Mouse (Mus musculus): ENCODE measurements around the gene Rgs3. TPM values are rescaled to one million over a fixed set of nuclear protein-coding genes. Genes with fewer than 3 reads are reported as not detected.

The Rgs3 gene
- total and polyA plus RNA-seq, 2 experiments = 9.6 to 13.0 TPM

DNA sequence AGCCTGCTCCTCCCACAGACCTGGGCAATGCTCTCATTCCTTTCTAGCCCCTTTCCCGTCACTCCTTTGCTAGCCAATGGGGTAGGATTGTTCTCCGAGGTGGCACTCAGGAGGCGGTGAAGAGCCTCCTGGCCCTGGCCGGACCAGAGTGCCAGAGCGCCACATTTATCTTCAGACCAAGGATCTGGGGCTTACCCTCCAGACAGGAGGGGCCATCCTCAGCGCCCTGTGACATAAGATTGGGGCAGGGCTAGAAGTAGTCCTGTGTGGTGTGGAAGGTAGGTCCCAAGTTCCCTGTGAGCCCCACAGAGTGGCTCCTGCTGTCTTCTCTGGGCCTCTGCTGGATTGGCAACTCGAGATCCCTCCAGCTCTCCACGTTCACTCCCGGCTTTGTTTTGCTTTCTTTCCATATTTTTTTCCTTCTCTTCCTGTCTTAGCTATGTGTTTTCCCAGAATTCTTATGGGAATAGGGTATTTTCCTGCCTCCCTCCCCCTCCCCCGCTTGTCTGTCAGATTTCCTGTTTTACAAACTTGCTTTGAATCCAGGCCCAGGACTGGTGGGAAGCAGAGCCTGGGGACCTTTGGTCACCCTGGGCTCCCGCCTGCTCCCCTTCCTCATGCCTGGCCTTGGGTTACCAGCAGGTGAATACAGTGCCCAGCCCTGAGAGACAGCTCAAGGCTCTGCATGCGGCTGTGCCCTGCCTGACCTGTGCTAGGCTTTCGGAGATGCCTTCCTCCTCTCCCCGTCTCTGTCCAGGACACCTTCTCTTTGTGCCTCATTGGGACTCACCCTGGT is 62.4 kb downstream of the Rgs3 start:
- no peak for DNase-seq (ENCODE audit: extremely low read depth, low read depth, low spot score)
- H3K27me3 ChIP-seq (ENCODE audit: control insufficient read depth, insufficient read depth, low read length) = no peaks in the 10 kb centered on the region
- TF ChIP-seq CTCF (IDR thresholded peaks at IDR 0.05; ENCODE audit: low read depth, low read length) = no peak
- TF ChIP-seq POLR2A (IDR thresholded peaks at IDR 0.05; ENCODE audit: extremely low read depth, insufficient read depth, low read length) = no peak
- H3K36me3 ChIP-seq (ENCODE audit: control insufficient read depth, insufficient read depth, low read length) = no peaks in the 10 kb centered on the region
- no peaks in the 10 kb centered on the region for H3K79me2 ChIP-seq (ENCODE audit: control insufficient read depth, insufficient read depth, low read length)
- H3K9ac ChIP-seq (ENCODE audit: low read depth, low read length) = peak overlapping the region; percentile 61
- WGBS = 78% methylated on average over 14 of the region's 14 CpGs
- peak overlapping the region; percentile 48 for H3K4me3 ChIP-seq (ENCODE audit: insufficient read depth, low read depth, low read length)
- 0 out of 2 replicates have a peak, but pooled peaks cover 2% of the 10 kb centered on the region for H3K4me1 ChIP-seq (ENCODE audit: control insufficient read depth, insufficient read depth, low read length)
- H3K27ac ChIP-seq (replicated peaks; ENCODE audit: insufficient read depth, low read depth, low read length) = peak overlapping the region; percentile 80

DNA sequence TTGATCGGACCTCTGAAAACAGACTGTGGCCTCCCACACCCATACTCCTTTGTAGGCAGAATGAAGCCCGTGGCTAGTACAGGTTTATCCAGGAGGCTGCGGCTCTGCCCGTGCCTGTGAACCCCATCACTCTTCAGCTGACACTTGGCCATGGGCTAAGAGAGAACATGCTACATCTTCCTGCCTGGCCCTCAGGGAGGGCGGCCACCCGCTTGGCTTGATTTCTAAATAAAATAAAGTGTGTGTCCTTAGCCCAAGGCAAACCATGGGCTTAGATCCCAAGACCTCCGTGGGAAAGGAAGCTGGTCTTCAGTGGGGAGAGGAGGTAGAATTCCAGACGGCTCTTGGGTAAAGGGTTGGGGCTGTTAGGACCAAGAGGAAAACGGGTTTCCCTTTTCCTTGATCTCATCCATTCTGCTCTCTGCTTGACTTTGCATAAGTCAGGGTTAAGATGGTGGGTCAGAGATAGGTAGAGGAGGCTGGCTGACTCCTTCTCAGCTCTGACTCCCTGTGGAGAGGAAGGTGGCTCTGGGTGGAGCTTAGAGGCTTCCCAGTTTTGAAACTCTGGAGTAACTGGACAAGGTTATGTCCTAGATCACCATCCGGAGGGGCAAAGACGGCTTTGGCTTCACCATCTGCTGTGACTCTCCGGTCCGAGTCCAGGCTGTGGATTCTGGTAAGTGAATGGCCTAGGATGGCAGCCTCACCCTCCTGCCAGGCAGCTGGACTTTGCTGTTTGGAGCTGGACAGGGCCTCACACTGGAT is 63.8 kb downstream of the Rgs3 start:
- TF ChIP-seq CTCF (IDR thresholded peaks at IDR 0.05; ENCODE audit: low read depth, low read length) (no peak), POLR2A (IDR thresholded peaks at IDR 0.05; ENCODE audit: extremely low read depth, insufficient read depth, low read length) (no peak)
- no peaks in the 10 kb centered on the region for H3K27me3 ChIP-seq (ENCODE audit: control insufficient read depth, insufficient read depth, low read length)
- DNase-seq (ENCODE audit: extremely low read depth, low read depth, low spot score) = no peak
- no peaks in the 10 kb centered on the region for H3K79me2 ChIP-seq (ENCODE audit: control insufficient read depth, insufficient read depth, low read length)
- 76% methylated on average over 13 of the region's 13 CpGs for WGBS
- H3K4me1 ChIP-seq (ENCODE audit: control insufficient read depth, insufficient read depth, low read length) = 0 out of 2 replicates have a peak, but pooled peaks cover 6% of the 10 kb centered on the region
- no peak overlapping the region for H3K4me3 ChIP-seq (ENCODE audit: insufficient read depth, low read depth, low read length)
- no peaks in the 10 kb centered on the region for H3K36me3 ChIP-seq (ENCODE audit: control insufficient read depth, insufficient read depth, low read length)
- no peak overlapping the region for H3K9ac ChIP-seq (ENCODE audit: low read depth, low read length)
- H3K27ac ChIP-seq (replicated peaks; ENCODE audit: insufficient read depth, low read depth, low read length) = no peak overlapping the region

DNA sequence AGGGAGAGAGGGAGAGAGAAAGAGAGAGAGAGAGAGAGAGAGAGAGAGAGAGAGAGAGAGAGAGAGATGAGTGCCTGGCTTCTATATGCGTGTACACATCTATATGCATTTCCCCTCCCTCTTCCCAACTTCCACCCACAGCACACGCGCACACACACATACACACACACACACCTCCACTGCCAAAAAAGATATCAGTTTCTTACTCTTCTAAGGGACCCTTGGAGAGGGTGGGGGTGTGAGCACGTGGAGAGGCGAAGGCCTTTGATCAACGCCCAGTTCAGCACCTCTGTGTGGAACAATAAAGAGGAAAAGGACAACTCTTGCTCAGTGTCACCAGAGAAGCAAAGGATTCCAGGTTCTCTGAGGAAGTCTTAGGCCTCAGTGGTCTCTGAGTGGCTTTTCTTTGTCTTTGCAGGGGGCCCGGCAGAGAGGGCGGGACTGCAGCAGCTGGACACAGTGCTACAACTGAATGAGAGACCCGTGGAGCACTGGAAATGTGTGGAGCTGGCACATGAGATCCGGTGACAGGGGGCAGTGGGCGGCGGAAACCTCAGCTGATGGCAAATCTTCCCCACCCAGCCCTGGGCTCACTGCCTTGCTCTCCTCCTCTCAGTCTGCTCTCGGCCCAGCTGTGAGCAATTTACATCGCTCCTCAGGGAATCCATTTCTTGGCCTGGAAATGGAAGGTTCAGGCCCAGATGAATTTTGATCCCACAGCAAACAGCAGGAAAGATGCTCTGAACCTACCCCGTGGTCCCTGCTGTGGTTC is 65.2 kb downstream of the Rgs3 start:
- Histone ChIP-seq H3K36me3 (ENCODE audit: control insufficient read depth, insufficient read depth, low read length) (no peaks in the 10 kb centered on the region), H3K4me3 (ENCODE audit: insufficient read depth, low read depth, low read length) (no peak overlapping the region), H3K27ac (replicated peaks; ENCODE audit: insufficient read depth, low read depth, low read length) (no peak overlapping the region), H3K4me1 (ENCODE audit: control insufficient read depth, insufficient read depth, low read length) (0 out of 2 replicates have a peak, but pooled peaks cover 4% of the 10 kb centered on the region), H3K27me3 (ENCODE audit: control insufficient read depth, insufficient read depth, low read length) (no peaks in the 10 kb centered on the region), H3K9ac (ENCODE audit: low read depth, low read length) (no peak overlapping the region), H3K79me2 (ENCODE audit: control insufficient read depth, insufficient read depth, low read length) (no peaks in the 10 kb centered on the region)
- no peak for TF ChIP-seq POLR2A (IDR thresholded peaks at IDR 0.05; ENCODE audit: extremely low read depth, insufficient read depth, low read length)
- DNase-seq (ENCODE audit: extremely low read depth, low read depth, low spot score) = no peak
- WGBS = 80% methylated on average over 15 of the region's 15 CpGs

DNA sequence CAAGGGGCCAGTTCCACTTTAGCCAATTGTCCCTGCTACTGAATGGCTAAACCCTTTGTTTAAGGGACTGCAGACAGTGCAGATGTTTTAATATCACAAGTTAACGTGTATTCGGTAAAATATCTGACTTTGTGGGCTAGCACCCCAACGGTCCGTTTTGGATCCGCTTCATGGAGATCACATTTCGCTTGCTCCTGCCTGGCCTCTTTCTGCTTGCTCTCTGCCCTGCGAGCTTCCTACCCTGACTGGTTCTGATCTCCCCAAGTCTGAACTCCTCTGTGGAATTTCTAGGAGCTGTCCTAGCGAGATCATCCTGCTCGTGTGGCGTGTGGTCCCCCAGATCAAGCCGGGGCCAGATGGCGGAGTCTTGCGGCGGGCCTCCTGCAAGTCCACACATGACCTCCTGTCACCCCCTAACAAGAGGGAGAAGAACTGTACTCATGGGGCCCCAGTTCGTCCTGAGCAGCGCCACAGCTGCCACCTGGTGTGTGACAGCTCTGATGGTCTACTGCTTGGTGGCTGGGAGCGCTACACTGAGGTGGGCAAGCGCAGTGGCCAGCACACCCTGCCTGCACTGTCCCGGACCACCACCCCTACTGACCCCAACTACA is 65.9 kb downstream of the Rgs3 start:
- DNase-seq (ENCODE audit: extremely low read depth, low read depth, low spot score) = no peak
- Histone ChIP-seq H3K9ac (ENCODE audit: low read depth, low read length) (no peak overlapping the region), H3K4me1 (ENCODE audit: control insufficient read depth, insufficient read depth, low read length) (0 out of 2 replicates have a peak, but pooled peaks cover 4% of the 10 kb centered on the region), H3K36me3 (ENCODE audit: control insufficient read depth, insufficient read depth, low read length) (no peaks in the 10 kb centered on the region), H3K27ac (replicated peaks; ENCODE audit: insufficient read depth, low read depth, low read length) (no peak overlapping the region), H3K27me3 (ENCODE audit: control insufficient read depth, insufficient read depth, low read length) (no peaks in the 10 kb centered on the region), H3K4me3 (ENCODE audit: insufficient read depth, low read depth, low read length) (no peak overlapping the region), H3K79me2 (ENCODE audit: control insufficient read depth, insufficient read depth, low read length) (no peaks in the 10 kb centered on the region)
- 96% methylated on average over 19 of the region's 19 CpGs for WGBS
- TF ChIP-seq POLR2A (IDR thresholded peaks at IDR 0.05; ENCODE audit: extremely low read depth, insufficient read depth, low read length) (no peak), CTCF (IDR thresholded peaks at IDR 0.05; ENCODE audit: low read depth, low read length) (no peak)

DNA sequence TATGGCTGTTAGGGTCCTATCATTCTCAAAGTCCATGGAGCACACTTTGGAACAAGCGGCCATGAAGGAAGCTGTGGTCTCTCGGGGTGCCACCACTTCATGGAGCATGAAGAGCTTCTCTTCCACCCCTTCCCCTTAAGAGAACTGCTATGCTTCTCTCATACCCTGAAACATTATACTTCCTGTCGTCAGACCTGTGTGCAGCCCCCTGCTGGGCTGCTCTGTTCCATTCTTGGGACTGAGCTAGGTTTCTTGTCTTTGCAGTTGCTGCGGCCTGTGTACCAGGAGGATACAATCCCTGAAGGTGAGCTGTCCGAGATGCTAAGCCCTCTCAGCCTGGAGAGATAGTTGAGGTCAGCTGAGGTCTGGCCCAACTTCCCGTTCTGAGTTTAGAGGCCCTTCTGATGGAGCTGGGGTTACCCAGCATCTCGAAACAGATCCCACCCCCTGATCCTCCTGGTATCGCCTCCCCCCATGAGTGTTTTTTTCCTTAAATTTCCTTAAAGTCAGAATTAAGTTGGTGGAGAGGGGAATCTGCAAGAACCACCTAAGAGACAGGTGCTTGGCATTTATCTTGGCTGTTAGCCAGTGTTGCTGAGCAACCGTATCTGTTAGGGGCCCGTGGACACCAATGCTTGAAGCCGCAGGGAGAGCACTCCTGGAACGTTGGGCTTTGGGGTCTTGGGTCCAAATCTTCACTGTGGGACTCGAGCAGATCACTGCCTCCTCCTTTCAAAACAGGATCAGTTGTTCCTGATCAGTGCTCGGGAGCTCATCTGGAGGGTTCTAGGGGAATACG is 66.8 kb downstream of the Rgs3 start:
- no peak for TF ChIP-seq CTCF (IDR thresholded peaks at IDR 0.05; ENCODE audit: low read depth, low read length)
- TF ChIP-seq POLR2A (IDR thresholded peaks at IDR 0.05; ENCODE audit: extremely low read depth, insufficient read depth, low read length) = no peak
- Histone ChIP-seq H3K79me2 (ENCODE audit: control insufficient read depth, insufficient read depth, low read length) (no peaks in the 10 kb centered on the region), H3K9ac (ENCODE audit: low read depth, low read length) (no peak overlapping the region), H3K4me1 (ENCODE audit: control insufficient read depth, insufficient read depth, low read length) (0 out of 2 replicates have a peak, but pooled peaks cover 4% of the 10 kb centered on the region), H3K36me3 (ENCODE audit: control insufficient read depth, insufficient read depth, low read length) (no peaks in the 10 kb centered on the region), H3K27me3 (ENCODE audit: control insufficient read depth, insufficient read depth, low read length) (no peaks in the 10 kb centered on the region), H3K4me3 (ENCODE audit: insufficient read depth, low read depth, low read length) (no peak overlapping the region), H3K27ac (replicated peaks; ENCODE audit: insufficient read depth, low read depth, low read length) (no peak overlapping the region)
- 73% methylated on average over 15 of the region's 15 CpGs for WGBS
- DNase-seq (ENCODE audit: extremely low read depth, low read depth, low spot score) = no peak
